Mouse (Mus musculus): ENCODE measurements around the gene Tenm2.

The Tenm2 gene

GRCm38 (mm10) chr11:36494898-36495548, 740.7 kb downstream of the Tenm2 start:
- DNase-seq (ENCODE audit: low read depth, low spot score), result no peak
- Histone ChIP-seq H3K27me3 (ENCODE audit: control insufficient read depth, insufficient read depth, low read length, poor library complexity, severe bottlenecking) (no peaks in the 10 kb centered on the region), H3K36me3 (ENCODE audit: control insufficient read depth, insufficient read depth, low read length, poor library complexity, severe bottlenecking) (no peaks in the 10 kb centered on the region)

DNA sequence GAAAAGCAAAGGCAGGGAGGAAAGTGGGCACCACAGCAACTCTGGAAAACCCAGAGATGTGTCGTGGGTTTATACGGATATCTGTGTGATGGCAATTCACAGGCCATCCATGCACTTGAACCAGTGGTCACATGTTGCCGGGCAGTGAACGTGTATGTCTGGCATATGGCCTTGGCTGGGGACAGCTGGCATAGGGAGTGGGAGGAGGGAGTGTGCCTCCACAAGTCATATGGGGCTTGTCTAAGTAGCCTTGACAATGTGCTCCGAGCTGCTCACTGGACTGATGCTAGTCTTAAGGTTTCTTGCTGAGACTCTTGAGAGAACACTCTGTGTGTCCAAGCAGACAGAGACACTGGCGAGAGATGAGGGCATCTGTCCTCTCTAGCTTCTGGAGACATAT, 743.5 kb downstream of the Tenm2 start:
- H3K27me3 ChIP-seq (ENCODE audit: control insufficient read depth, insufficient read depth, low read length, poor library complexity, severe bottlenecking), result no peaks in the 10 kb centered on the region
- DNase-seq (ENCODE audit: low read depth, low spot score), result no peak
- no peaks in the 10 kb centered on the region for H3K36me3 ChIP-seq (ENCODE audit: control insufficient read depth, insufficient read depth, low read length, poor library complexity, severe bottlenecking)

DNA sequence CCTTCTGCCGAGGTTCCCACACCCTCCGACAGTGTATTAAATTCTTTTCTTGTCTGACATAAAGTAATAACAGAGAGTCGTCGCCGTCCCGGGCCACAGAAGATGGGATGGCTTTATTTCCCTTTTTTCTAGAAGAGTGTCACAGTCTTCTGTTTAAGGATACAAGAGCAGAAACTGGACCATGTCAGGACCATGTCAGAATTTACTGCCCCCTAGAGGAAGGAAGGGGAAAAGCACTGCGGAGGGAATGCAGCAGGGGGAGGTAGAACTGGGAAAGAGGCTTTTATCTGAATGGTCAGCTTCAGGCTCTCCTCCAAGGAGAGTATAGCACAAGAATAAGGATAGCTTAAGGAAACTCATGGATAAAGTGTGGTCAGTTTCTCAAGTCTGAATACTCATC, 745.7 kb downstream of the Tenm2 start:
- DNase-seq (ENCODE audit: low read depth, low spot score), result no peak
- Histone ChIP-seq H3K36me3 (ENCODE audit: control insufficient read depth, insufficient read depth, low read length, poor library complexity, severe bottlenecking) (no peaks in the 10 kb centered on the region), H3K27me3 (ENCODE audit: control insufficient read depth, insufficient read depth, low read length, poor library complexity, severe bottlenecking) (no peaks in the 10 kb centered on the region)

- Histone ChIP-seq H3K27me3 (ENCODE audit: control insufficient read depth, insufficient read depth, low read length, poor library complexity, severe bottlenecking) (no peaks in the 10 kb centered on the region), H3K36me3 (ENCODE audit: control insufficient read depth, insufficient read depth, low read length, poor library complexity, severe bottlenecking) (no peaks in the 10 kb centered on the region)
- DNase-seq (ENCODE audit: low read depth, low spot score), result no peak
Observed at GRCm38 (mm10) chr11:36488666-36489065, 747.1 kb downstream of the Tenm2 start.

DNA sequence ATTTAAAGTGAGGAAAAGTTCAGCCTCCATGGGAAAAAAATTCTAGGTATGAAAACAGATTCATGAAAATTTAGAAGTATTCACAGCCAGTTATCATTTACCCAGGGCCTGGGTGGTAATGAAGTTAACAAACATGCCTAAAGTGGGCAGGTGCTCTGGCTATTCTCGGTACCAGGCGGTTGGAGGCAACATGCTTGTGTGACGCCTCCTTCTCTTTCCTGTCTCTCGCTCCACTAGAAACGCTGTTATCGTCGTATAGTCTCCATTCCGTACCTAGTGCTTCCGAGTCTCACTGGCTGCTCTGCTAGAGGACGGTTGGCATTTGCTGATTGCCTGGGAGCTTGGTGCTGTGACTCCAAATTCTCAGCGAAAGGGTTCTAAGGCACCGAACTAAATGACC, 749.7 kb downstream of the Tenm2 start:
- no peaks in the 10 kb centered on the region for H3K27me3 ChIP-seq (ENCODE audit: control insufficient read depth, insufficient read depth, low read length, poor library complexity, severe bottlenecking)
- no peaks in the 10 kb centered on the region for H3K36me3 ChIP-seq (ENCODE audit: control insufficient read depth, insufficient read depth, low read length, poor library complexity, severe bottlenecking)

GRCm38 (mm10) chr11:36484466-36485069, 751.2 kb downstream of the Tenm2 start:
- no peak for DNase-seq (ENCODE audit: low read depth, low spot score)
- Histone ChIP-seq H3K27me3 (ENCODE audit: control insufficient read depth, insufficient read depth, low read length, poor library complexity, severe bottlenecking) (no peaks in the 10 kb centered on the region), H3K36me3 (ENCODE audit: control insufficient read depth, insufficient read depth, low read length, poor library complexity, severe bottlenecking) (no peaks in the 10 kb centered on the region)

More for the DNA sequence above, 749.7 kb downstream of the Tenm2 start:
- no peak for DNase-seq (ENCODE audit: low read depth, low spot score)

DNA sequence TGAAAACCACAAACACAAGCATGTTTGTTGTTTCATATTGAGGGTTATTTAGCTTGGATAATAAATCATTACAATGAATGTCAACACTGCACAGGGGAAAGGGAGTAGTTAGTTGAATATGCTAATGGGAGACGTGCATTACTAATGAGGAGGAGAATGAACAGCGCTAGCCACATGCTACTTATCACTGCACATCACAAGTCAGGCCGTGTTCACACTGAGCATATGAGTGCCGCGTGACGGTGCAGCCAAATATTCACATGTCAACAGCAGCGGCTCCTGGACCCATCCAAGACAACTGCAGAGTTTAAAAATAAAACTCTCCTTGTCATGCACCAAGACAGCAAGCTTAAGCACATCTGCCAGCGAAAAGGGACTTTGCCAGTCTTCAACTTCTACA, 753.6 kb downstream of the Tenm2 start:
- DNase-seq (ENCODE audit: low read depth, low spot score), result no peak

GRCm38 (mm10) chr11:36481524-36481923, 754.2 kb downstream of the Tenm2 start:
- Histone ChIP-seq H3K36me3 (ENCODE audit: control insufficient read depth, insufficient read depth, low read length, poor library complexity, severe bottlenecking) (no peaks in the 10 kb centered on the region), H3K27me3 (ENCODE audit: control insufficient read depth, insufficient read depth, low read length, poor library complexity, severe bottlenecking) (no peaks in the 10 kb centered on the region)
- no peak for DNase-seq (ENCODE audit: low read depth, low spot score)

More for the DNA sequence above, 753.6 kb downstream of the Tenm2 start:
- H3K36me3 ChIP-seq (ENCODE audit: control insufficient read depth, insufficient read depth, low read length, poor library complexity, severe bottlenecking), result no peaks in the 10 kb centered on the region
- H3K27me3 ChIP-seq (ENCODE audit: control insufficient read depth, insufficient read depth, low read length, poor library complexity, severe bottlenecking), result no peaks in the 10 kb centered on the region

DNA sequence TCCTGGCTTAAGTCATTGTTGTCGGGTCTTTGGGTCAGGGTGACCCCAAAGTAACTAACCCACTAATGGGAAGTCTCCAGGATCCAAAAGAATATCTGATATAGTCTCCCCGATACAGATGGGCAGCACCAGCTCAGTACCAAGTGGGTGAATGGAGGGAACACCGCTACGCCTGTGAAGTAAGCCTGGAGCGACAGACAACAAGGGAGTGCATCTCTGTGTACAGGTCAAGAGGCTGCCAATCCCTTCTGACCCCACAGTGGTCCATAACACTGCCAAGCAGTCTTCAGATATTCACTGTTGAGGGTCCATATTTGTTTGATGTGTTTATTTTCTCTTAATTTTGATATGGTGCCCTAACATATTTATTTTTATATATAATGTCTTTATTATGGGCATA, 754.7 kb downstream of the Tenm2 start:
- no peaks in the 10 kb centered on the region for H3K27me3 ChIP-seq (ENCODE audit: control insufficient read depth, insufficient read depth, low read length, poor library complexity, severe bottlenecking)
- DNase-seq (ENCODE audit: low read depth, low spot score), result no peak
- no peaks in the 10 kb centered on the region for H3K36me3 ChIP-seq (ENCODE audit: control insufficient read depth, insufficient read depth, low read length, poor library complexity, severe bottlenecking)

GRCm38 (mm10) chr11:36469811-36470551, 765.8 kb downstream of the Tenm2 start:
- no peak for DNase-seq (ENCODE audit: low read depth, low spot score)
- no peaks in the 10 kb centered on the region for H3K27me3 ChIP-seq (ENCODE audit: control insufficient read depth, insufficient read depth, low read length, poor library complexity, severe bottlenecking)
- H3K36me3 ChIP-seq (ENCODE audit: control insufficient read depth, insufficient read depth, low read length, poor library complexity, severe bottlenecking), result no peaks in the 10 kb centered on the region

- H3K36me3 ChIP-seq (ENCODE audit: control insufficient read depth, insufficient read depth, low read length, poor library complexity, severe bottlenecking), result no peaks in the 10 kb centered on the region
- DNase-seq (ENCODE audit: low read depth, low spot score), result no peak
- no peaks in the 10 kb centered on the region for H3K27me3 ChIP-seq (ENCODE audit: control insufficient read depth, insufficient read depth, low read length, poor library complexity, severe bottlenecking)
Observed at GRCm38 (mm10) chr11:36458451-36458850, 777.3 kb downstream of the Tenm2 start.

- H3K27me3 ChIP-seq (ENCODE audit: control insufficient read depth, insufficient read depth, low read length, poor library complexity, severe bottlenecking), result no peaks in the 10 kb centered on the region
- no peak for DNase-seq (ENCODE audit: low read depth, low spot score)
- H3K36me3 ChIP-seq (ENCODE audit: control insufficient read depth, insufficient read depth, low read length, poor library complexity, severe bottlenecking), result no peaks in the 10 kb centered on the region
Observed at GRCm38 (mm10) chr11:36454076-36454475, 781.7 kb downstream of the Tenm2 start.

GRCm38 (mm10) chr11:36452436-36452835, 783.3 kb downstream of the Tenm2 start:
- Histone ChIP-seq H3K27me3 (ENCODE audit: control insufficient read depth, insufficient read depth, low read length, poor library complexity, severe bottlenecking) (no peaks in the 10 kb centered on the region), H3K36me3 (ENCODE audit: control insufficient read depth, insufficient read depth, low read length, poor library complexity, severe bottlenecking) (no peaks in the 10 kb centered on the region)
- DNase-seq (ENCODE audit: low read depth, low spot score), result no peak

- DNase-seq (ENCODE audit: low read depth, low spot score), result no peak
- Histone ChIP-seq H3K36me3 (ENCODE audit: control insufficient read depth, insufficient read depth, low read length, poor library complexity, severe bottlenecking) (no peaks in the 10 kb centered on the region), H3K27me3 (ENCODE audit: control insufficient read depth, insufficient read depth, low read length, poor library complexity, severe bottlenecking) (no peaks in the 10 kb centered on the region)
Observed at GRCm38 (mm10) chr11:36446351-36446750, 789.4 kb downstream of the Tenm2 start.

- no peaks in the 10 kb centered on the region for H3K27me3 ChIP-seq (ENCODE audit: control insufficient read depth, insufficient read depth, low read length, poor library complexity, severe bottlenecking)
- H3K36me3 ChIP-seq (ENCODE audit: control insufficient read depth, insufficient read depth, low read length, poor library complexity, severe bottlenecking), result no peaks in the 10 kb centered on the region
- DNase-seq (ENCODE audit: low read depth, low spot score), result no peak
Observed at GRCm38 (mm10) chr11:36443821-36444220, 791.9 kb downstream of the Tenm2 start.
